Mouse (Mus musculus): ENCODE data around the gene Vmn1r61.

Gene Vmn1r61

DNA sequence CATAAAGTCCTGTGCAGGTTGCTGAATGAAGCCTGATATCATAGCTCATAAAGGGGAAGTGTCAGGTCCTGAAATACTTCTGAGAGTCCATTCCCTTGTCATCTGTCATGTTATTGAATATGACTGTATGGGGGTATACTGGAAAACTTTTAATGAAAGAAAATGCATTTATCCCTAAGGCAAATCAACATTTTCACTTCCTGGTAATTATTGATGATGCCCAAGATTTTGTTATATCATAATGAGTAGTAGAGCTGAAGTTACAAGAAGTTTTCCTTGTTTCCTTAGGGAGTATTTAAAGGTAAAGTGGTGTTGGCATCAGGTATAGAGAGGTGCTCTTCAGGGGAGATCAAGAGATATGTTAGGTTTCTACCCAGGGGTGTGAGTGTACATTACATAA, at the start of gene Vmn1r61:
Gene Vmn1r61 (minus strand): TSS at position 101 of the 400 bp plus-strand sequence.
- DNase-seq (ENCODE audit: low spot score in 2 of 2) = no peak

Measured in cerebellum, postnatal 4 days (tissue).